Mouse (Mus musculus): ENCODE measurements around the gene Dusp16. TPM values are rescaled to one million over a fixed set of nuclear protein-coding genes. Genes with fewer than 3 reads are reported as not detected.

Gene Dusp16
- polyA plus RNA-seq, 2 experiments from 2014 or later: 1.9 to 2.2 TPM

- ATAC-seq: no peak
These were observed 58.6 kb downstream of the Dusp16 start for GRCm38 (mm10) chr6:134733800-134734221.

DNA sequence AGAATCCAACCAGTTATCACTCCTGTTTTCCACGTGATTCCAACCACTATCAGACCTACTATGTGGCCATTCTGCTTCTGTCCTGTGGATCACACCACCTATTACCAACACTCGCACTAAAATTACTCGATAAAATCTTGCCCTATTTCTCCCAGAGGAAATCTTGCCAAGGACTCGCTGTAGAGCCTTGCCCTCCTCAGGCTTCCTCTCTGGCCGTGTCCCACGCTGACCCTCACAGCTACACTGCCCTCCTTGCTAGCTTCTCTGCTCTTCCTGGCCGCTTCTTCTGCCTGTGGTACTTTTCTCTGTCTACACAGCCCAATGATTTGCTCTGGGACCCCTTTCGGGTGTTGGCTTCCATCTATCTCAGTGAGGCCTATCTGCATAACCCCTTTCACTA lies 59.6 kb downstream of the Dusp16 start:
- ATAC-seq: no peak

DNA sequence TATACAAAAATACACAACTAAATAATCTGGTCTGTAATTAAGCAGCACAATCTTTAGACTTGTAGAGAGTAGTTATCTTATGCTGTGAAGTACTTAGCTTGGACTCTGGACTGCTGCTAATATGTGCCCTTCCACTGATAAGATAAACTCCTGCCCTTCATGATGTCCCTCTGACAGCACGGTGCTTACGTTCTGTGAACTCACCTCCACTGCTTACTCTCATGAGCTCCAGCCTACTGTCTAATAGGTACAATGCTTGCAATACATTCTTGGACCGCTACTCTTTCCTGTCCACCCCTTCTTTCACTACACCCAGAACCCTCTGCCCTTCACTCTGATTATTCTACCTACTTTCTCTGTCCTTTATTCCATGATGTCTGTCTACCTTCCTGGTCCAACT lies 61.4 kb downstream of the Dusp16 start:
- ATAC-seq: no peak

DNA sequence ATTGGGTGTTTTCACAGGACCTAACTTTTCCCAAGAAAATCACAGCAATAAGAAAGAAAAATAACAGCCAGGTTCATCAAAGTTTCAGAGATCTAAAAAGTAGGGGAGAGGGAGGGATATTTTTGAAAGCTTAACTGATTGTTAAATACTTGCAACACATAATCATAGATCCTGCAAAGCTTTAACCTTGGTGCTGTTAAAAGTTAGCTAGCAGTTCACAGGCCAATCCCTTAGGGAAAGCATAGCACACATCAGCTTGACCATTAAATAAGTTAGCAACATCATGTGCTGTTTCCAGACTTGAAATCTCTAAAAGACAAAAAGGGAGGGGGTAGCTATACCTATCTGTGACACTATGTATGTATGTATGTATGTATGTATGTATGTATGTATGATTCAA lies 67.0 kb downstream of the Dusp16 start:
- ATAC-seq: no peak

DNA sequence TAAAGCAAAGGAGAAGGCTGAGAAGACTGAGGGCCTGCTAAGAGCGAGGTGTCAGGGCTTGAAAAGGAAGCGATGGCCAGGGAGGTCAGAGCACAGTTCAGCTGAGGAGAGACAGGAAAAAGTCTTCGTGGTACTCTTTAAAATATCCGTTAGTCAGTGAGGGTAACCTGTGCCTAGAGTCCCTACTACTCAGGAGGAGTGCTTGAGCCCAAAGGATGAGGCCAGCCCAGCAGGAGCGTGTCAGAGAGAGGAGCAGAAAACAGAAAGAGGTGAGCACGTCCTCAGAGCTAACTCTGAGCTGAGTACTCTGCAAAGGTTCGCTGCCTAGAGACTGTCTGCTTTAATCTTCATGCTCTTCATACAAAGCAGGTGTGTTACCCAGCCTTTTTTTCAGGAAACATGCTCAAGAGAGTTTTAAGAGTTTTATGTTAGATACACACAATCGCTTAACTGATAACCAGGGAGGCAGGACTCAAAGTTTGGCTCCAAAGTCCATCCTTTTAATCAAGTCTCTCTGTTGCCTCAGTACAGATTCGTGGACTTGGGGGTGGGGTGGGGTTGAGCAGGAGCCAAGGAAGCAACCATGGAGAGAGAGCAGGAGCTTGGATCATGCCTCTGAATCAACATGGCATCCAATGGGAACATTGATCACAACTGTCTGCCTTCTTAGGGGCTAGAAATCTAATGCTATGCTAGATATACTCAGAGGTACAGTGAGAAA lies 68.4 kb downstream of the Dusp16 start:
- ATAC-seq: no peak

DNA sequence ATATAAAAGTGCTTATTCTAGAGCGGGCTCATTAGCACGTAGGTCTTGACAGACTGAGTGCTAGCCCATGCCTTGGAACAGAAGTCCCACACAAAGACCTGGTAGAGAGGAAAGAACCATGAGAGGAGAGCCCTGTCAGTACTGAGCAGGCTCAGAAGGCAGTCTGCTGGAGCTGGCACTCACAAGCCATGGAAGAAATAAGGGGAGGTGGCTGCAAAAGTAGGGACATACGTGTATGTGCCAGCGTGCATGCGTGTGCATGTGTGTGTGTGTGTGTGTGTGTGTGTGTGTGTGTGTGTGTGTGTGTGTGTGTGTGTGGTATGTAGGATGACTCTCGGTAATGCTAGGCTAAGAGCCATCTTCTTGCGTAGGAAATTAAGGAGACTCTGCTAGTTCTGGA lies 69.1 kb downstream of the Dusp16 start:
- no peak for ATAC-seq

GRCm38 (mm10) chr6:134722906-134723305 lies 69.5 kb downstream of the Dusp16 start:
- no peak for ATAC-seq

GRCm38 (mm10) chr6:134721729-134722269 lies 70.6 kb downstream of the Dusp16 start:
- no peak for ATAC-seq

GRCm38 (mm10) chr6:134720150-134720549 lies 72.3 kb downstream of the Dusp16 start:
- no peak for ATAC-seq

DNA sequence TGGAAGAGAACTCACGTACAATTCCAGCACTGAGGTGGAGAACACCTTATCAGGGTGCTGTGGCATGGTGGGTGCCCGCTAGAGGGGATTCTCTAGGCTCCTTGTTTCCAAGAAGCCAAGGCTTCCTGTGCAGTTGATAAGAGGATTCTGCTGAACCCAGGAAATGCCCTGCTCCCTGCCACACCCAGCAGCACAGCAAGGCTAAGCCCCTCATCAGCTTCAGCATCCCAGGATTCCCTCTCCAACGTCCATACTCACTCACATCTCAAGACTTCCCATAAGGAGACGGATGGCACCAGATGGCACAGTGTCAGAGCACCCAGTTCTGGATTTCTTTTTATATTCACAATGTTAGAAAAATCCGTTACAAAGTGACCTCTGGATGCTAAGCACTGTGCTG lies 73.3 kb downstream of the Dusp16 start:
- no peak for ATAC-seq

GRCm38 (mm10) chr6:134718668-134719065 lies 73.8 kb downstream of the Dusp16 start:
- no peak for ATAC-seq

DNA sequence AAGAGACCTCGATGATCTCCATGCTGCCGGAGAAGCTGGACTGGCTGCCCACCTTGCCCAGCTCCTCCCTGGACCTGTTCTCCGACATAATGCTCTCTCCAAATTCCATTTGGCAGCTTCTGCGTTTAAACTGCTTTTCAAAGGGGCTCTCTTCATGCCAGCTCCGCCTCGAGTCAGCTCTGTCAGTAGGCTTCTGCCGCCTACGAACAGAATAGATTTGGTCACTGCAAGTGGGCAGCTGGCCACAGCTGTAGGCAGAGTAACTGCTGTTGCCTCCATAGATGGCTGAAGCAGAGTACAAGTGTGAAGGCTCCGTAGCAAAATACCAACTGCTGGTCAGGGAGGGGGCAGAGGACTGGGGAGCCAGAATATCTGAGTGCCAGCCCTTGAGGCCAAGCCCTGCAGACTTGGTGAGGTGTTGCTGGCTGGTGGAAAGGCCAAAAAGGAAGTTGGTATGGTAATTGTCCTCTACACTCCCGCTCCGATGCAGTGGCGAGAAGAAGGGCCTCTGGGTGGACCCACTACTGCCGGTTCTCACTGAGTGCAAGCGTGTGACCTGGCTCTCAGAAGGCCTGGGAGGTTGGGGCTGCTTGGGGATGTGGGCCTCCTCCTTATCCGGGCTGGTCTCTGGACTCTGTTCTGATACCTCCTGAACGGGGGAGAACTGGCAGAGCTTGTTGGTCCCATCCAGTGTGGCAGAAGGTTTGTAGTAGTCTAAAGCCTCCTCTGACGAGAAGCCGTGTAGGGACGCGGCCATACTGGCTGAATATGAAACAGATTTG lies 74.3 kb downstream of the Dusp16 start:
- ATAC-seq: no peak

DNA sequence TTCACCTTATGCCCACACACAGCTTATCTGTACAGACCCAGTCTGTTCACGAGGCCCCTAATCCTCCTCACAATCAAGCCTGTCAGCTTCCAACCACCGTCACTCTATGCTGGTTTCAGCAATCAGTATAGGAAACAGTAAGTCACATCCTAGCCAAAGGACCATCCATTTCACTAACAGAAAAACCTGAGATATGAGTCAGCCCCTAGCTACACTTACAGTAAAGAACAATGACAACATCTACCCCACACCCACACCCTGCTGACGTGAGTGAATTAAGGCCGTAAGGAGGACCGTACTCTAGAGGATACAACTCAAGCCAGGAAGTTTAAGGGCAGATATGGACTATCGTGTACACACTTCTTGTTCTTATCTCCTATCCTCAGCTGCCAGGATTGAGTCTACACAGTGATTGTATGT lies 76.2 kb downstream of the Dusp16 start:
- peak; percentile 80 for ATAC-seq

DNA sequence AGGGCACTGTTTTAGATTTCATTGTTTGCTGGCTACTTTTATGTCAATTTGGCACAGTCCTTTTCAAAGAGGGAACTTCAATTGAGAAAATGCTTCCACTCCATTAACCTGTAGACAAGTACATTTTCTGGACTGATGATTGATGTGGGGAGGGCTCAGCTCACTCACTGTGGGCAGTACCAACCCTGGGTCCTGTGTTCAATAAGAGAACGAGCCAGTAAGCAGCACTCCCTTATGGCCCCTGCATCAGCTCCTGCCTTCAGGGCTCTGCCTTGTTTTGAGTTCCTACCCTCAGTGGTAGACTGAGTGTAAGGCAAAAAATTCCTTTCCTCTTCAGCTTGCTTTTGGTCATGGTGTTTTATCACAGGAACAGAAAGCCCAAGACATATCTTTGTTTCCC lies 78.5 kb downstream of the Dusp16 start:
- ATAC-seq: no peak

DNA sequence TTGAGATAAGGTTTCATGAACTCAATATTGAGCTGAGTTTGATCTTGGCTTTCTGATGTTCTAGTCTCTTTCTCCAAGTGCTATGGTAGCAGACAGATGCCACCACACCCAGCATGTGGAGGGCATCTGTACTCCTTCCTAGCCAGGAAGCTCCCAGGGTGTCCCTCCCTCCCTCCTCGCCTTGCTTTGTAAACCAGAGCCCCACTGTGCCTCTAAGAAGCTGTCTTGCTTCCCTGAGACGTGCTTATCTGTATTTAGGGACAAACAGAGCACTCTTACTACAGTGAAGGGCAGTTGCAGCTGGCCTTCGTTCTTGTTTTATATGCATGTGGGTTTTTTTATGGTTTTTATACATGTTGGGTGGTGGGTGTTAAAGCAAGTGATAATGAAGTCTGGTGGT lies 79.1 kb downstream of the Dusp16 start:
- no peak for ATAC-seq

- ATAC-seq: no peak
These were observed 82.4 kb downstream of the Dusp16 start for GRCm38 (mm10) chr6:134710020-134710419.

DNA sequence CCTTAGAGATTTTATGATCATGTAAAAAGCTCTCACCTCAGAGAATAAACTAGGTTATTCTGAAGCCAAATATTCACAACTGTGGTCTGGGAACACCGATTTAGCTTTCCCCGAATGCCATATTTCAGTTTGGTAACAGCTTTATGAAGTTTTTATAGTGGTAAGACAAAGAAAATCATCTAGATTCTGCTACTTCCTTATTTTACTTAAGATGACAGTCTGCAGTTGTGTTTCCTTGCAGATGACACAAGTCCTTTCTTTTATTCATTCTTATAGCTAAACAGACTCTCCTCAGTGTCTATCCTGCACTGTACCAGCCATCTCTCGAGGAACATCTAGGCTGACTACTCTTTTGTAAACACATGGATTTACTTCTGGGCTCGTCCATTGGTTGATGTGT lies 86.0 kb downstream of the Dusp16 start:
- ATAC-seq: no peak

- ATAC-seq: no peak
These were observed 89.3 kb downstream of the Dusp16 start for GRCm38 (mm10) chr6:134703053-134703690.

DNA sequence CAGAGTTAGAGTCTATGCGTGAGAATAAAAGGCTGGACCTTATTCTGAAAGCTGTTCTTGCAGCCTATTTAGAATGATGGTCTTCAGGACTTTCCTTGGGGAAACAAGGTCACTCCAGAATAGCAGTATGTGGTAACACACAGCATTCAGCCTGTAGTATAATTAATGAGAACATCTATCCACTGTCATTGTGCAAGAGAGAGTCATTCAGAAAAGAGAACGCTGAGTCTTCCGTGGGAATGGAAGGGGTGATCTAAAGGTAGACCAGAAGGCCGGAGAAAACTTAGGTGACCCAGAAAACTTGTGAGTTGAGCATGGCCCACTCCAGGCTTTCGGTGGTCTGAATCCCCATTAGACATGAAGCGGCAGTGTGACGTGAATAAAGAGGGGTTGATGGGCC lies 90.2 kb downstream of the Dusp16 start:
- ATAC-seq: no peak

DNA sequence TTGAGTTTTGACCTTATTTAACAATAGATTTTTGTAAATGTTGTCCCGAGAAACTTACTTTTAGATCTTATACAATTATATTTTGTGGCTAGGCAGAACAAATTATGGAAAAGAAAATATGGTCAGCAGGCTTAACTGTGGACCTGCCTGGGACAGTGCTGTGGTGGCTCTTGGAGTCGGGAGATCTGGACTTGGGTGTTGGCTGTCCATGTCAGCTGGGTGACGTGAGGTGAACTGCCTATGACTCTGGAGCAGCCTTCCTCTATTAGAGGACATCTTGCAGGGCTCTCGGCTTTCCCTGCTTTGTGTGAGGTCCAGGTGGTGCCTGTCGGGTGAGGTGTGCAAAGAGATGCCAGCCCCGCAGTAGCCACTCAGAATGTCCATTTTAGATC lies 91.2 kb downstream of the Dusp16 start:
- peak; percentile 2 for ATAC-seq

- ATAC-seq: peak; percentile 93
These were observed 91.8 kb downstream of the Dusp16 start for GRCm38 (mm10) chr6:134700451-134701210.

- ATAC-seq: no peak
These were observed 94.2 kb downstream of the Dusp16 start for GRCm38 (mm10) chr6:134698243-134698642.

DNA sequence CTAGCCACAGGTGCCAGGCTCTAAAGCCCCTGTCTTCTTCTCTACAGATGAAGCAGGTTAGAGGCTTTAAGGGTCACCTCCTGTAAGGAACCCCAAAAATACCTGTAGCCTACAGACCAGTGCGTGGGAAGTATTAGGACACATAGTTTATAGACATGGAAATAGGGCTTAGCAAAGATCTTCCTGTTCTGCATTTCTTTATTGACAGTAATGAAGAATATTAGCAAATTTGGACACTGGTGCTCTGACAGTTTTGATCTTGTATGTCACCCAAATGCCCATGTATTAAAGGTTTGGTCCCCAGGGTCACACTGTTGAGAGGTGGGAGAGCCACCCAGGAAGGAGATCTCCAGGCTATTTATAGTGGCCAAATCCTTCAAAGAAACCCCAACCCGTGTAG lies 95.9 kb downstream of the Dusp16 start:
- no peak for ATAC-seq
